Mouse (Mus musculus) E14TG2a.4 (cell line): Measurements from ENCODE around the gene Mcrip2.
A peak's percentile ranks its signal among the peaks of the same experiment; 100 is the strongest.

Experiments
- H3K27me3 ChIP-seq: 2 replicates; pipeline ENCODE4 v1.6.1; 2014; ENCODE audit warnings: low read length, control low read depth; ENCODE audit not compliant: insufficient read depth
- H3K36me3 ChIP-seq: 2 replicates; pipeline ENCODE4 v1.6.1; 2014; ENCODE audit warnings: low read length, control low read depth; ENCODE audit not compliant: insufficient read depth
- H3K4me1 ChIP-seq: replicated peaks from 2 replicates; pipeline ENCODE4 v1.6.1; 2014; ENCODE audit warnings: low read depth, low read length, control low read depth
- H3K4me3 ChIP-seq: replicated peaks from 2 replicates; pipeline ENCODE4 v1.5.1; 2014; ENCODE audit warnings: mild to moderate bottlenecking, low read length
- H3K9me3 ChIP-seq: 2 replicates; pipeline ENCODE4 v1.6.1; 2014; ENCODE audit warnings: low read length, control low read depth
- CTCF ChIP-seq: conservative IDR thresholded peaks from 2 replicates; pipeline ENCODE4 v1.5.1; 2014; ENCODE audit warnings: low read length
- NANOG ChIP-seq: IDR thresholded peaks from 2 replicates; pipeline ENCODE4 v1.6.1; 2014; ENCODE audit warnings: borderline replicate concordance, low read length, mixed read lengths
- POU5F1 ChIP-seq: IDR thresholded peaks from 2 replicates; pipeline ENCODE4 v1.6.1; 2014; ENCODE audit warnings: low read length, borderline replicate concordance

Mcrip2 gene

GRCm38 (mm10) chr17:25900193-25900592, 31.6 kb upstream of the Mcrip2 start:
- peaks cover 32% of the 10 kb centered on the region for H3K36me3 ChIP-seq
- TF ChIP-seq NANOG (no peak), CTCF (peak; percentile 42)
- no peak overlapping the region for H3K4me3 ChIP-seq
- no peaks in the 10 kb centered on the region for H3K9me3 ChIP-seq
- peaks cover 44% of the 10 kb centered on the region for H3K4me1 ChIP-seq
- H3K27me3 ChIP-seq, result no peaks in the 10 kb centered on the region

- Histone ChIP-seq H3K9me3 (no peaks in the 10 kb centered on the region), H3K27me3 (no peaks in the 10 kb centered on the region), H3K4me3 (no peak overlapping the region), H3K4me1 (peaks cover 43% of the 10 kb centered on the region), H3K36me3 (peaks cover 35% of the 10 kb centered on the region)
- TF ChIP-seq CTCF (no peak), POU5F1 (no peak)
Observed at GRCm38 (mm10) chr17:25895891-25896290, 27.3 kb upstream of the Mcrip2 start.

GRCm38 (mm10) chr17:25895415-25895814, 26.9 kb upstream of the Mcrip2 start:
- H3K4me1 ChIP-seq, result peaks cover 43% of the 10 kb centered on the region
- H3K36me3 ChIP-seq, result peaks cover 35% of the 10 kb centered on the region
- H3K27me3 ChIP-seq, result no peaks in the 10 kb centered on the region
- H3K4me3 ChIP-seq, result no peak overlapping the region
- H3K9me3 ChIP-seq, result no peaks in the 10 kb centered on the region
- TF ChIP-seq NANOG (no peak), CTCF (no peak), POU5F1 (no peak)

- Histone ChIP-seq H3K27me3 (no peaks in the 10 kb centered on the region), H3K36me3 (peaks cover 38% of the 10 kb centered on the region), H3K4me3 (no peak overlapping the region), H3K4me1 (peaks cover 50% of the 10 kb centered on the region), H3K9me3 (no peaks in the 10 kb centered on the region)
- TF ChIP-seq CTCF (peak; percentile 89), POU5F1 (no peak), NANOG (no peak)
Observed at GRCm38 (mm10) chr17:25893975-25894617, 25.5 kb upstream of the Mcrip2 start.

- Histone ChIP-seq H3K9me3 (no peaks in the 10 kb centered on the region), H3K4me3 (no peak overlapping the region), H3K27me3 (no peaks in the 10 kb centered on the region), H3K4me1 (peaks cover 56% of the 10 kb centered on the region), H3K36me3 (peaks cover 70% of the 10 kb centered on the region)
- no peak for TF ChIP-seq CTCF
- TF ChIP-seq NANOG, result no peak
- no peak for TF ChIP-seq POU5F1
Observed at GRCm38 (mm10) chr17:25888837-25889236, 20.3 kb upstream of the Mcrip2 start.

- no peaks in the 10 kb centered on the region for H3K27me3 ChIP-seq
- no peak overlapping the region for H3K4me3 ChIP-seq
- TF ChIP-seq POU5F1, result no peak
- no peak for TF ChIP-seq NANOG
- no peak for TF ChIP-seq CTCF
Observed at GRCm38 (mm10) chr17:25887467-25887866, 18.9 kb upstream of the Mcrip2 start.

GRCm38 (mm10) chr17:25886806-25887205, 18.2 kb upstream of the Mcrip2 start:
- no peak overlapping the region for H3K4me3 ChIP-seq
- TF ChIP-seq NANOG (no peak), CTCF (no peak), POU5F1 (no peak)
- no peaks in the 10 kb centered on the region for H3K9me3 ChIP-seq
- H3K27me3 ChIP-seq, result no peaks in the 10 kb centered on the region
- peaks cover 86% of the 10 kb centered on the region for H3K36me3 ChIP-seq
- H3K4me1 ChIP-seq, result peaks cover 73% of the 10 kb centered on the region

More at GRCm38 (mm10) chr17:25887467-25887866, 18.9 kb upstream of the Mcrip2 start:
- peaks cover 66% of the 10 kb centered on the region for H3K4me1 ChIP-seq
- H3K9me3 ChIP-seq, result no peaks in the 10 kb centered on the region
- peaks cover 84% of the 10 kb centered on the region for H3K36me3 ChIP-seq

GRCm38 (mm10) chr17:25885636-25886035, 17.1 kb upstream of the Mcrip2 start:
- no peak overlapping the region for H3K4me3 ChIP-seq
- TF ChIP-seq NANOG, result no peak
- TF ChIP-seq CTCF, result peak; percentile 84
- TF ChIP-seq POU5F1, result no peak
- H3K27me3 ChIP-seq, result no peaks in the 10 kb centered on the region
- H3K4me1 ChIP-seq, result peaks cover 85% of the 10 kb centered on the region
- H3K9me3 ChIP-seq, result no peaks in the 10 kb centered on the region
- H3K36me3 ChIP-seq, result peaks cover 86% of the 10 kb centered on the region

- H3K27me3 ChIP-seq, result no peaks in the 10 kb centered on the region
- no peaks in the 10 kb centered on the region for H3K9me3 ChIP-seq
- TF ChIP-seq CTCF, result no peak
- TF ChIP-seq POU5F1, result no peak
- TF ChIP-seq NANOG, result no peak
- no peak overlapping the region for H3K4me3 ChIP-seq
- H3K4me1 ChIP-seq, result peaks cover 95% of the 10 kb centered on the region
- peaks cover 81% of the 10 kb centered on the region for H3K36me3 ChIP-seq
Observed at GRCm38 (mm10) chr17:25883824-25884223, 15.3 kb upstream of the Mcrip2 start.
